Mouse (Mus musculus) layer of hippocampus, postnatal 14 days (tissue): ENCODE measurements around the gene C1qc. TPM values are rescaled to one million over a fixed set of nuclear protein-coding genes. Genes with fewer than 3 reads are reported as not detected.

ENCODE experiments used
- DNase-seq, 2 experiments: peaks; one replicate each; pipeline ENCODE4 v3.0.0; 2021 to 2022; ENCODE audit warnings: low spot score in 2 of 2, mixed read lengths in 1 of 2
- total RNA-seq, 2 experiments: library from RNA; stranded (reverse); gene quantifications; 2 replicates each; pipeline ENCODE4 v1.2.3; 2021

Gene C1qc
- total RNA-seq, 2 experiments from 2014 or later: 42.6 to 43.2 TPM

GRCm38 (mm10) chr4:136896461-136896860 is 3.6 kb upstream of the C1qc start:
- DNase-seq: no peak

- DNase-seq: no peak
Observed at GRCm38 (mm10) chr4:136895861-136896260, 3.0 kb upstream of the C1qc start.

- DNase-seq: no peak
Observed at GRCm38 (mm10) chr4:136894821-136895220, 2.0 kb upstream of the C1qc start.

GRCm38 (mm10) chr4:136893691-136894543 is 1.1 kb upstream of the C1qc start:
- DNase-seq: peak; percentile 68 to 74

GRCm38 (mm10) chr4:136892371-136892770 is 494 bp downstream of the C1qc start:
- no peak for DNase-seq

GRCm38 (mm10) chr4:136891115-136891514 is 1.8 kb downstream of the C1qc start:
- DNase-seq: no peak

- no peak for DNase-seq
Observed at GRCm38 (mm10) chr4:136889981-136890380, 2.9 kb downstream of the C1qc start.

GRCm38 (mm10) chr4:136887714-136888113 is 5.2 kb downstream of the C1qc start:
- no peak for DNase-seq

GRCm38 (mm10) chr4:136886101-136886500 is 6.8 kb downstream of the C1qc start, which contains the start of gene C1qb:
C1qb (minus strand) TSS chr4:136886187.
- DNase-seq: no peak

GRCm38 (mm10) chr4:136878601-136879000 is 14.3 kb downstream of the C1qc start:
- DNase-seq: no peak

GRCm38 (mm10) chr4:136878171-136878570 is 14.7 kb downstream of the C1qc start:
- DNase-seq: no peak

- peak in 1 of 2 experiments; percentile 49 for DNase-seq
Observed at GRCm38 (mm10) chr4:136876971-136877370, 15.9 kb downstream of the C1qc start.

- no peak for DNase-seq
Observed at GRCm38 (mm10) chr4:136875012-136875411, 17.9 kb downstream of the C1qc start.

- no peak for DNase-seq
Observed at GRCm38 (mm10) chr4:136868371-136868770, 24.5 kb downstream of the C1qc start.

GRCm38 (mm10) chr4:136867690-136868345 is 25.0 kb downstream of the C1qc start:
- DNase-seq: no peak

GRCm38 (mm10) chr4:136865531-136865930 is 27.3 kb downstream of the C1qc start:
- DNase-seq: no peak

- DNase-seq: no peak
Observed at GRCm38 (mm10) chr4:136864751-136865470, 28.0 kb downstream of the C1qc start.

GRCm38 (mm10) chr4:136863517-136863916 is 29.3 kb downstream of the C1qc start:
- DNase-seq: no peak

- no peak for DNase-seq
Observed at GRCm38 (mm10) chr4:136862411-136862810, 30.5 kb downstream of the C1qc start.

- DNase-seq: no peak
Observed at GRCm38 (mm10) chr4:136861806-136862205, 31.1 kb downstream of the C1qc start.

- DNase-seq: no peak
Observed at GRCm38 (mm10) chr4:136860022-136860421, 32.8 kb downstream of the C1qc start.

GRCm38 (mm10) chr4:136855081-136855480 is 37.8 kb downstream of the C1qc start:
- no peak for DNase-seq
